ENCODE assay signal across 9 mouse cellular contexts in the genomic region with DNA sequence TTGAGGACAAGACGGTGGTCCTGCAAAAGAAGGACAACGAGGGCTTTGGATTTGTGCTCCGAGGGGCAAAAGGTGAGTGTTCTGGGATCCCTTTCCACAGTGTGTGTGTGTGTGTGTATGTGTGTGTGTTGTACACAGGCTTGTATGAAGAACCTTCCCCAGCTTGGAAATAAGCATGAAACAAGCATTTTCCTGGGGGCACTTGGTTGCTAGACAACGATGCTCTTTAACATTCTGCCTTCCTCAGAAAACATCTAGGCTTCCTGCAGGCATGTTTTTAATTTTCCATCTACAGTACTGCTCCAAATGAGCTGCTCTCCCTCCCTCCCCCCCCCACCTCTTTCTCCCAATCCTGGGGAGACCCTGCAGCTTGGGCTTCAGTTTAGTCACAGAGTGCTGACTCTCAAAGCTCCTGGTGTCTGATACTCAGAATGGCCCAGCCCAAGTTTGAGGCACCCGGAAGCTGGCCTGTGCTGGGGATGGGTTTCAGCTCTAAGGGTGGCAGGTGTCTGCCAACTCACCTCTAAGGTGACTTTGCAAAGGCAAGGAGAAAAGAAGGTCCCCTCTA.
DNase-seq lines count a peak whose midpoint lies in the region; ATAC-seq and TF ChIP-seq lines count a peak whose summit lies in the region.
"Had no signal": no experiment of that assay in that cellular context is flagged by ENCODE, and none has a peak within 500 bp of the region (broad histone marks: within the 10 kb centered on the region; RNA-seq: fewer than 3 reads in every experiment).

No protein-coding gene starts in this region.

- H3K4me2 ChIP-seq in forebrain, embryonic 11.5 days (ENCODE audit: low read depth, low read length, severe bottlenecking): peak overlapping the region; percentile 74
- peak overlapping the region; percentile 94 for H3K4me2 ChIP-seq in limb, embryonic 11.5 days (ENCODE audit: low read depth, severe bottlenecking)
- peak overlapping the region; percentile 84 for H3K4me2 ChIP-seq in neural tube, embryonic 14.5 days (ENCODE audit: low read depth, low read length)

- peak overlapping the region; percentile 78 for H3K4me3 ChIP-seq in layer of hippocampus, adult 2 months
- peak overlapping the region; percentile 57 for H3K4me3 ChIP-seq in forebrain, embryonic 11.5 days (ENCODE audit: low read depth, low read length)
- H3K4me3 ChIP-seq in limb, embryonic 11.5 days (ENCODE audit: low read depth, low read length): peak overlapping the region; percentile 47
- peak overlapping the region; percentile 47 for H3K4me3 ChIP-seq in neural tube, embryonic 14.5 days (ENCODE audit: low read depth, low read length)

- H3K36me3 ChIP-seq in forebrain, embryonic 11.5 days (ENCODE audit: control insufficient read depth, insufficient read depth, low read length): no peaks in the 10 kb centered on the region
- H3K36me3 ChIP-seq in limb, embryonic 11.5 days (ENCODE audit: control insufficient read depth, insufficient read depth, low read length): no peaks in the 10 kb centered on the region
- no peaks in the 10 kb centered on the region for H3K36me3 ChIP-seq in neural tube, embryonic 14.5 days (ENCODE audit: control insufficient read depth, insufficient read depth, low read length)

- H3K9ac ChIP-seq in forebrain, embryonic 11.5 days (ENCODE audit: low read length): peak overlapping the region; percentile 81
- peak overlapping the region; percentile 68 for H3K9ac ChIP-seq in limb, embryonic 11.5 days (ENCODE audit: low read length)
- H3K9ac ChIP-seq in neural tube, embryonic 14.5 days (replicated peaks; ENCODE audit: low read depth, low read length): peak overlapping the region; percentile 80

- no peaks in the 10 kb centered on the region for H3K27me3 ChIP-seq in forebrain, embryonic 11.5 days (ENCODE audit: control insufficient read depth, insufficient read depth, low read length)
- H3K27me3 ChIP-seq in limb, embryonic 11.5 days (ENCODE audit: control insufficient read depth, insufficient read depth, low read length): no peaks in the 10 kb centered on the region
- no peaks in the 10 kb centered on the region for H3K27me3 ChIP-seq in neural tube, embryonic 14.5 days (ENCODE audit: control insufficient read depth, insufficient read depth, low read length)

- 0 out of 2 replicates have a peak, but pooled peaks have one; percentile 8 for ATAC-seq in forebrain, embryonic 11.5 days (replicated peaks; ENCODE audit: low FRiP score)
- no peak for ATAC-seq in limb, embryonic 11.5 days (ENCODE audit: insufficient number of reproducible peaks, low FRiP score, low TSS enrichment, low read depth)
- peak; percentile 31; the same call in 1 of the 2 replicates for ATAC-seq in neural tube, embryonic 14.5 days (ENCODE audit: low read depth)
- ATAC-seq in megakaryocyte progenitor cell, adult 5-6 weeks (replicated peaks; ENCODE audit: poor library complexity): no peak
- ATAC-seq in monocyte, adult 5-6 weeks (replicated peaks; ENCODE audit: insufficient number of reproducible peaks, low FRiP score, low TSS enrichment, poor library complexity, severe bottlenecking): no peak

- no peak for DNase-seq in layer of hippocampus, adult 2 months (ENCODE audit: low spot score in 2 of 2)
- DNase-seq in layer of hippocampus, adult 9-11 months: no peak
- no peak for DNase-seq in forebrain, embryonic 11.5 days (ENCODE audit: low spot score)
- peak; percentile 38 for DNase-seq in limb, embryonic 11.5 days (ENCODE audit: low spot score)
- DNase-seq in right cerebral cortex, adult 18-20 months: no peak
- DNase-seq: heart, adult 11 months had no signal

- H3K9me3 ChIP-seq in forebrain, embryonic 11.5 days (ENCODE audit: control insufficient read depth, low read length): no peaks in the 10 kb centered on the region
- H3K9me3 ChIP-seq in limb, embryonic 11.5 days (ENCODE audit: control insufficient read depth, low read length): no peaks in the 10 kb centered on the region
- H3K9me3 ChIP-seq in neural tube, embryonic 14.5 days (ENCODE audit: control insufficient read depth, low read length): no peaks in the 10 kb centered on the region

- WGBS in forebrain, embryonic 11.5 days: 12% methylated on average over 5 of the region's 5 CpGs
- 30% methylated on average over 5 of the region's 5 CpGs for WGBS in limb, embryonic 11.5 days
- 19% methylated on average over 5 of the region's 5 CpGs for WGBS in neural tube, embryonic 14.5 days

- no peak for TF ChIP-seq CTCF in layer of hippocampus, adult 2 months (conservative IDR thresholded peaks at IDR 0.05)

- peaks cover 13% of the 10 kb centered on the region; the same call in 1 of the 2 replicates for H3K4me1 ChIP-seq in forebrain, embryonic 11.5 days (replicated peaks; ENCODE audit: control insufficient read depth, insufficient read depth, low read length)
- peaks cover 5% of the 10 kb centered on the region for H3K4me1 ChIP-seq in limb, embryonic 11.5 days (ENCODE audit: control insufficient read depth, insufficient read depth, low read length)
- peaks cover 35% of the 10 kb centered on the region for H3K4me1 ChIP-seq in neural tube, embryonic 14.5 days (ENCODE audit: control insufficient read depth, insufficient read depth, low read length)

- peak overlapping the region; percentile 96 for H3K27ac ChIP-seq in layer of hippocampus, adult 2 months
- H3K27ac ChIP-seq in forebrain, embryonic 11.5 days (ENCODE audit: low read depth, low read length): peak overlapping the region; percentile 84; the same call in 1 of the 2 replicates
- no peak overlapping the region for H3K27ac ChIP-seq in limb, embryonic 11.5 days (replicated peaks; ENCODE audit: low read depth, low read length)
- H3K27ac ChIP-seq in neural tube, embryonic 14.5 days (ENCODE audit: low read depth, low read length): peak overlapping the region; percentile 95

Comparison
In these comparisons a context has a peak if more than half of its experiments do, and no peak if none do; other contexts are left out.
1. ATAC-seq: peak in forebrain, embryonic 11.5 days (single experiment) and neural tube, embryonic 14.5 days (single experiment); none in limb, embryonic 11.5 days (single experiment), megakaryocyte progenitor cell, adult 5-6 weeks (single experiment) and monocyte, adult 5-6 weeks (single experiment).
2. Peak in every context shown above with its lines, with median percentiles within 50 percentile points of each other: H3K4me3 ChIP-seq, H3K4me2 ChIP-seq and H3K9ac ChIP-seq.